8 mouse cellular contexts compared by ENCODE assay signal in genomic region chr19:46470364-46471240, GRCm38 (mm10). TPM values are rescaled to one million over a fixed set of nuclear protein-coding genes. Genes with fewer than 3 reads are reported as not detected.
A peak's percentile ranks its signal among the peaks of the same experiment; 100 is the strongest.
DNase-seq lines count a peak whose midpoint lies in the region; ATAC-seq lines count a peak whose summit lies in the region.

No protein-coding gene starts in this region.

- peak overlapping the region; percentile 56; the same call in 1 of the 2 replicates for H3K27ac ChIP-seq in limb, embryonic 10.5 days
- H3K27ac ChIP-seq in neural tube, embryonic 14.5 days (ENCODE audit: low read depth, low read length) = peak overlapping the region; percentile 64

- peak; percentile 59 for DNase-seq in adrenal gland, adult 2 months
- DNase-seq in adrenal gland, postnatal 10 days = no peak
- DNase-seq in right cerebral cortex, adult 2 months (ENCODE audit: low spot score in 2 of 2) = peak; percentile 23 to 44
- no peak for DNase-seq in right cerebral cortex, postnatal 25 days
- DNase-seq in limb, embryonic 10.5 days (ENCODE audit: low spot score) = no peak
- no peak for DNase-seq in cerebellum, postnatal 36 days
- DNase-seq in urinary bladder, postnatal 36 days (ENCODE audit: low spot score in 2 of 2) = no peak

- peaks cover 57% of the 10 kb centered on the region for H3K36me3 ChIP-seq in limb, embryonic 10.5 days
- peaks cover 13% of the 10 kb centered on the region for H3K36me3 ChIP-seq in neural tube, embryonic 14.5 days (ENCODE audit: control insufficient read depth, insufficient read depth, low read length)

- H3K27me3 ChIP-seq in limb, embryonic 10.5 days (ENCODE audit: low read depth, poor library complexity, severe bottlenecking) = no peaks in the 10 kb centered on the region
- H3K27me3 ChIP-seq in neural tube, embryonic 14.5 days (ENCODE audit: control insufficient read depth, insufficient read depth, low read length) = no peaks in the 10 kb centered on the region

- no peaks in the 10 kb centered on the region for H3K9me3 ChIP-seq in limb, embryonic 10.5 days (replicated peaks)
- H3K9me3 ChIP-seq in neural tube, embryonic 14.5 days (ENCODE audit: control insufficient read depth, low read length) = no peaks in the 10 kb centered on the region

- ATAC-seq in neural tube, embryonic 14.5 days (ENCODE audit: low read depth) = peak; percentile 64

- 54% methylated on average over 17 of the region's 17 CpGs for WGBS in limb, embryonic 10.5 days
- whole genome bisulfite sequencing in neural tube, embryonic 14.5 days = 16% methylated on average over 17 of the region's 17 CpGs

- H3K4me1 ChIP-seq in limb, embryonic 10.5 days = peaks cover 27% of the 10 kb centered on the region
- peaks cover 18% of the 10 kb centered on the region for H3K4me1 ChIP-seq in neural tube, embryonic 14.5 days (ENCODE audit: control insufficient read depth, insufficient read depth, low read length)

- no peak overlapping the region for H3K4me2 ChIP-seq in neural tube, embryonic 14.5 days (ENCODE audit: low read depth, low read length)

- no peak overlapping the region for H3K9ac ChIP-seq in neural tube, embryonic 14.5 days (replicated peaks; ENCODE audit: low read depth, low read length)

- H3K4me3 ChIP-seq in limb, embryonic 10.5 days = no peak overlapping the region
- no peak overlapping the region for H3K4me3 ChIP-seq in neural tube, embryonic 14.5 days (ENCODE audit: low read depth, low read length)

RNA-seq across cellular contexts. Expression of gene Trim8, which starts 30.9 kb away (rescaled TPM):
- 10 to 100 TPM; 38.0 to 66.4 TPM for total RNA-seq in adrenal gland, adult 2 months (2021)
- polyA plus RNA-seq in adrenal gland, adult 2 months (2012; rRNA removed) = 66.1 and 78.8 TPM in 2 replicates
- total RNA-seq in adrenal gland, postnatal 10 days (2021) = 10 to 100 TPM; 37.9 to 41.6 TPM
- polyA plus RNA-seq in limb, embryonic 10.5 days (2016; fragmentation: Nextera tagmentation; extraction: Ambion mirVana) = 13.0 and 15.2 TPM in 2 replicates
- polyA plus RNA-seq in neural tube, embryonic 14.5 days (2014; fragmentation: Nextera tagmentation; extraction: Ambion mirVana) = 32.2 and 37.5 TPM in 2 replicates

Comparison
In these comparisons a context has a peak if more than half of its experiments do, and no peak if none do; other contexts are left out.
1. DNase-seq: peak in adrenal gland, adult 2 months (single experiment) and right cerebral cortex, adult 2 months (2 of 2); none in adrenal gland, postnatal 10 days (single experiment), right cerebral cortex, postnatal 25 days (single experiment), limb, embryonic 10.5 days (single experiment), cerebellum, postnatal 36 days (0 of 2) and urinary bladder, postnatal 36 days (0 of 2).